Mouse (Mus musculus) heart, embryonic 16.5 days (tissue): ENCODE data around the gene Cyth2. TPM values are rescaled to one million over a fixed set of nuclear protein-coding genes. Genes with fewer than 3 reads are reported as not detected.
A peak's percentile ranks its signal among the peaks of the same experiment; 100 is the strongest.

Source experiments
- ATAC-seq: fragments of 200-750 bp; cut with Nextera tagmentation; replicated peaks from 2 replicates; pipeline ENCODE4 v1.8.0; 2017; ENCODE audit warnings: moderate number of reproducible peaks; ENCODE audit not compliant: insufficient read depth, low FRiP score; ENCODE audit errors: extremely low read depth
- H3K27ac ChIP-seq: fragments of 300-500 bp; sonication (generic); 2 replicates; pipeline ENCODE4 v1.5.1; 2014; ENCODE audit warnings: mild to moderate bottlenecking, low read length, control low read depth, moderate library complexity
- H3K27me3 ChIP-seq: fragments of 300-500 bp; sonication (generic); 2 replicates; pipeline ENCODE4 v1.6.1; 2014; ENCODE audit warnings: low read length, mixed read lengths; ENCODE audit not compliant: control insufficient read depth, insufficient read depth
- H3K36me3 ChIP-seq: fragments of 300-500 bp; sonication (generic); 2 replicates; pipeline ENCODE4 v1.6.1; 2014; ENCODE audit not compliant: control insufficient read depth, insufficient read depth
- H3K4me1 ChIP-seq: fragments of 300-500 bp; sonication (generic); 2 replicates; pipeline ENCODE4 v1.6.1; 2014; ENCODE audit warnings: low read length, mixed read lengths; ENCODE audit not compliant: control insufficient read depth, insufficient read depth
- H3K4me2 ChIP-seq: fragments of 300-500 bp; sonication (generic); 2 replicates; pipeline ENCODE4 v1.6.1; 2014; ENCODE audit warnings: low read depth, mild to moderate bottlenecking, control low read depth, low read length
- H3K4me3 ChIP-seq: fragments of 300-500 bp; sonication (generic); 2 replicates; pipeline ENCODE4 v1.5.1; 2014; ENCODE audit warnings: mild to moderate bottlenecking, control low read depth, low read length
- H3K9ac ChIP-seq: fragments of 300-500 bp; sonication (generic); 2 replicates; pipeline ENCODE4 v1.6.1; 2014; ENCODE audit warnings: low read length, control low read depth
- H3K9me3 ChIP-seq: fragments of 300-500 bp; sonication (generic); replicated peaks from 2 replicates; pipeline ENCODE4 v1.6.1; 2016; ENCODE audit warnings: low read length; ENCODE audit not compliant: control insufficient read depth
- WGBS: fragments of 180-500 bp; shearing (Covaris S2); extraction: QIAGEN DNeasy Blood & Tissue Kit; methylation state at CpG from one replicate; pipeline ENCODE4 v1.1.7; 2014; 5-methylcytosine and 5-hydroxymethylcytosine counted together
- polyA plus RNA-seq: library from polyadenylated mRNA; unstranded; fragments of >200 nt; fragmentation: Nextera tagmentation; extraction: Ambion mirVana; gene quantifications from 2 replicates; pipeline ENCODE4 v1.2.1, GENCODE M21; 2015

The Cyth2 gene
- polyA plus RNA-seq, 1 experiment from 2014 or later, result 90.8 TPM

DNA sequence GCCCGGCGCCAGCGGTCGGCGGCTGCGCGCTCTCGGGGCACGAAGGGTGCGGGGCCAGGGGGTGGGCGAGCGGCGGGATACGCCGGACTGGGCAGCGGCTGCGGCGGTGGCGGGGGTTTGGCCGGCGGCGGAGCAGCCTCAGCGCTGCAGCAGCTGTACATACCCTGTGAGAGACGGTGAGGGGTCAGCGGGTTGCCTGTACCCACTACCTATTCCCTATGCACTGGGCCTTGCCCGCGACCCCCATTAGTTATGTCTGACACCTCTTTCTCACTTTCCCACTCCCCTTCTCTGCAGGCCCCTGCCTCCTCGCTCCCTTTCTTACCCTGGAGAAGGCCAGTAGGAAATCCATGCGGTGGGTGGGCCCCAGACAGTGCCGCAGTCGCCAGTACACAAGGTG lies 19.5 kb upstream of the Cyth2 start:
- no peak for ATAC-seq
- peaks cover 47% of the 10 kb centered on the region for H3K27me3 ChIP-seq
- 2% methylated on average over 31 of the region's 31 CpGs for WGBS

GRCm38 (mm10) chr7:45833148-45833790 lies 18.9 kb upstream of the Cyth2 start:
- peak overlapping the region; percentile 61 for H3K4me2 ChIP-seq
- WGBS, result 1% methylated on average over 74 of the region's 86 CpGs
- H3K4me1 ChIP-seq, result peaks cover 17% of the 10 kb centered on the region
- H3K9me3 ChIP-seq, result no peaks in the 10 kb centered on the region
- peak overlapping the region; percentile 45 for H3K4me3 ChIP-seq
- no peak overlapping the region for H3K27ac ChIP-seq
- 0 out of 2 replicates have a peak, but pooled peaks cover 4% of the 10 kb centered on the region for H3K36me3 ChIP-seq
- no peak for ATAC-seq
- peaks cover 47% of the 10 kb centered on the region for H3K27me3 ChIP-seq
- H3K9ac ChIP-seq, result peak overlapping the region; percentile 49

More for the DNA sequence above, 19.5 kb upstream of the Cyth2 start:
- Histone ChIP-seq H3K36me3 (no peaks in the 10 kb centered on the region), H3K9me3 (no peaks in the 10 kb centered on the region), H3K4me3 (peak overlapping the region; percentile 45), H3K9ac (peak overlapping the region; percentile 49), H3K27ac (no peak overlapping the region), H3K4me1 (peaks cover 17% of the 10 kb centered on the region), H3K4me2 (peak overlapping the region; percentile 61)

DNA sequence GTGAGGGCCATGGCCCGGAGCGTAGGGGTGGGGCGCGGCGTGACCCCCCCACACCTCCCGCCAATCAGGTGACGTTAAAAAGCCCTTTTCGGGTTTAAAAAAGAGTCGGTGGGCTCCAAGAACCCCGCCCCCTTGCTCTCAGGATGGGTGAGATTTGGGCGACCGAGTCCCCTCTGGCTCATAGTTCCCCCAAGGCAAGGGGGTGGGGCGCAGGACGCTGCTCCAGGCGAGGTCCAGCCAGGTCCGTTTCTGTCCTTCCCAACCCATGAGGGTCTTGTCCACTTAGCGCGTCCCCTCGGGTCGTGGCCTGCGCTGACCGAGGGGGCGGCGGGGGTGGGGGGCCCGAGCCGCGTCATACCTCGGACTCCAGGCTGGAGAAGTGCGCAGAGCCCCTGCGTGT lies 18.0 kb upstream of the Cyth2 start:
- no peaks in the 10 kb centered on the region for H3K9me3 ChIP-seq
- no peak for ATAC-seq
- WGBS, result 10% methylated on average over 30 of the region's 30 CpGs
- H3K36me3 ChIP-seq, result peaks cover 12% of the 10 kb centered on the region
- peak overlapping the region; percentile 61 for H3K4me2 ChIP-seq
- peaks cover 47% of the 10 kb centered on the region for H3K27me3 ChIP-seq
- H3K4me3 ChIP-seq, result peak overlapping the region; percentile 45
- H3K27ac ChIP-seq, result no peak overlapping the region
- H3K9ac ChIP-seq, result no peak overlapping the region
- H3K4me1 ChIP-seq, result peaks cover 17% of the 10 kb centered on the region

GRCm38 (mm10) chr7:45831128-45831525 lies 16.7 kb upstream of the Cyth2 start:
- H3K9ac ChIP-seq, result peak overlapping the region; percentile 85; the same call in 1 of the 2 replicates
- peak overlapping the region; percentile 95 for H3K4me2 ChIP-seq
- H3K4me3 ChIP-seq, result peak overlapping the region; percentile 99
- H3K27me3 ChIP-seq, result peaks cover 47% of the 10 kb centered on the region
- H3K27ac ChIP-seq, result no peak overlapping the region; the same call in 1 of the 2 replicates
- H3K36me3 ChIP-seq, result peaks cover 24% of the 10 kb centered on the region
- WGBS, result 21% methylated on average over 5 of the region's 5 CpGs
- no peak for ATAC-seq
- H3K4me1 ChIP-seq, result peaks cover 17% of the 10 kb centered on the region
- H3K9me3 ChIP-seq, result no peaks in the 10 kb centered on the region

DNA sequence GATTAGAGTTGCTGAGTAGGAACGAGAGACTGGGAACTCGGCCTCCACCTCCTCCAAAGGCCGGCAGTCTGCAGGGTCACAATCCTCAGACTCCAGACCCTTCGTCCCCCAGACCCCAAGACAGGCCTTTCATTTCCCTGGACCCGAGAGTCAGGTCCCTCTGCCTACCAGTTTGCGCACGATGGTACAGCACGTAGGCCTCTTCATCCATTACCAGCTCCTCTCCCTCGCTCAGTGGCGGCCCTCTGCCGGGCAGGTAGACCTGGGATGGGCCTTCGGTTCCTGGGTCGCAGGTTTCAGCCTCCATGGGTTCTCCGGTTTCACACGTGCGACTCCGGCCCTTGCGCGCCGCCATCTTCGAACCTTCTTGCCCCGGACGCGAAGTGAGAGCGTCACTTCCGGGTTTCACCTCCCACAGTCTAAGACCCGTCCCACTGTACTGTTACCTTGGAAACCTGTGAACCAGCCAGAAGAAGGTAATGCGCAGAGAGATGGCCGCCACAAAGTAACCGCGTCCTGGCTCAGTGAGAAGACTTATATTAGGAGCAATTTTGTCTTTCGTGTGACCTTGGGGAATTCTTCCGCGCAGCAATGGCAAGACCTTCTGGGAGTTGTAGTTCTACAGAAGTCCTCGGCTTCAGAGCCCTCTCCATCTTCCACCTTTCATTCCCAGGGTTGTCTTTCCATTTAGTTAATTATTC lies 16.2 kb upstream of the Cyth2 start, which contains the start of gene Grwd1:
Gene Grwd1 (minus strand): TSS at position 518 of the 701 bp plus-strand sequence.
- WGBS, result 0% methylated on average over 35 of the region's 35 CpGs
- peaks cover 17% of the 10 kb centered on the region for H3K4me1 ChIP-seq
- no peaks in the 10 kb centered on the region for H3K9me3 ChIP-seq
- peak within 1 kb of the TSS; percentile 83 for H3K27ac ChIP-seq
- ATAC-seq, result peak; percentile 78
- peak within 1 kb of the TSS; percentile 95 for H3K4me2 ChIP-seq
- H3K36me3 ChIP-seq, result peaks cover 30% of the 10 kb centered on the region
- peak within 1 kb of the TSS; percentile 85 for H3K9ac ChIP-seq
- peak within 1 kb of the TSS; percentile 99 for H3K4me3 ChIP-seq
- peaks cover 44% of the 10 kb centered on the region for H3K27me3 ChIP-seq

GRCm38 (mm10) chr7:45826631-45827030 lies 12.2 kb upstream of the Cyth2 start:
- H3K36me3 ChIP-seq, result peaks cover 34% of the 10 kb centered on the region
- no peak overlapping the region for H3K27ac ChIP-seq
- H3K9ac ChIP-seq, result no peak overlapping the region
- WGBS, result 86% methylated on average over 7 of the region's 7 CpGs
- peaks cover 10% of the 10 kb centered on the region for H3K4me1 ChIP-seq
- no peak for ATAC-seq
- H3K4me3 ChIP-seq, result no peak overlapping the region
- peaks cover 7% of the 10 kb centered on the region for H3K27me3 ChIP-seq
- H3K4me2 ChIP-seq, result no peak overlapping the region
- no peaks in the 10 kb centered on the region for H3K9me3 ChIP-seq

DNA sequence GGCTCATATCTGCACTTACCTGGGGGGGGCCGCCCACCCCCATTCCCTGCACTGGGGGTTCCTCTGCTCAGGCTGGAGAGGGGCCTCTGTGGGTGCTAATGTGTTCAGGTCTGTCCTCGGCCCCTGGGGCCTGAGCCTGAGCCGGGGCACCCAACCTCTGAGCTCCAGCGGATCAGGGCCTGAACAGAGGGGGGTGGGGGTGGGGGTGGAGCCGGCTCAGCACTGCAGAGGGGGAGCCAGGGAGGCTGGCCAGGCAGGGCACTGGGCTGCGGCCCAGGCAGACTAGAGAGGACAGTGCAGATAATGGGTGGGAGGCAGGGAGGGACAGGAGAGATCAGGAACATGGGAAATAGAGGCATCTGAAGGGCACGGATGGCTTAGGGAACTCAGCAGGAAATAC lies 10.2 kb upstream of the Cyth2 start, which contains the start of gene Kcnj14:
Gene Kcnj14 (minus strand): TSS at position 185 of the 400 bp plus-strand sequence.
- WGBS, result 60% methylated on average over 7 of the region's 7 CpGs
- H3K36me3 ChIP-seq, result peaks cover 34% of the 10 kb centered on the region

GRCm38 (mm10) chr7:45820913-45821312 lies 6.5 kb upstream of the Cyth2 start:
- H3K36me3 ChIP-seq, result peaks cover 8% of the 10 kb centered on the region
- H3K4me1 ChIP-seq, result no peaks in the 10 kb centered on the region
- no peaks in the 10 kb centered on the region for H3K9me3 ChIP-seq
- ATAC-seq, result no peak
- H3K27me3 ChIP-seq, result peaks cover 8% of the 10 kb centered on the region; the same call in 1 of the 2 replicates
- no peak overlapping the region for H3K27ac ChIP-seq
- no peak overlapping the region for H3K4me2 ChIP-seq
- H3K4me3 ChIP-seq, result no peak overlapping the region
- H3K9ac ChIP-seq, result no peak overlapping the region

More for the DNA sequence above, 10.2 kb upstream of the Cyth2 start, which contains the start of gene Kcnj14:
- H3K27ac ChIP-seq, result no peak within 1 kb of the TSS
- H3K9me3 ChIP-seq, result no peaks in the 10 kb centered on the region
- H3K9ac ChIP-seq, result no peak within 1 kb of the TSS
- no peak within 1 kb of the TSS for H3K4me3 ChIP-seq
- peaks cover under 1% of the 10 kb centered on the region; the same call in 1 of the 2 replicates for H3K4me1 ChIP-seq
- no peak for ATAC-seq
- H3K27me3 ChIP-seq, result no peaks in the 10 kb centered on the region
- H3K4me2 ChIP-seq, result no peak within 1 kb of the TSS

GRCm38 (mm10) chr7:45819843-45820242 lies 5.5 kb upstream of the Cyth2 start:
- no peaks in the 10 kb centered on the region for H3K9me3 ChIP-seq
- ATAC-seq, result no peak
- no peak overlapping the region for H3K27ac ChIP-seq
- peak overlapping the region; percentile 46 for H3K4me2 ChIP-seq
- 13% methylated on average over 25 of the region's 25 CpGs for WGBS
- H3K27me3 ChIP-seq, result peaks cover 8% of the 10 kb centered on the region; the same call in 1 of the 2 replicates
- no peak overlapping the region for H3K9ac ChIP-seq
- peaks cover 4% of the 10 kb centered on the region for H3K4me1 ChIP-seq
- H3K36me3 ChIP-seq, result no peaks in the 10 kb centered on the region; the same call in 1 of the 2 replicates
- peak overlapping the region; percentile 22 for H3K4me3 ChIP-seq
